Mouse (Mus musculus) urinary bladder, postnatal 36 days (tissue): ENCODE results near the gene Sipa1l1.
"Not testable (repeated sequence)": the region's sequence is repeated elsewhere in the genome, so short reads cannot be mapped to it uniquely, and the experiment has no call there.

ENCODE experiments used
- DNase-seq, 2 experiments: peaks; one replicate each; pipeline ENCODE4 v3.0.0; 2022; ENCODE audit warnings: low spot score in 2 of 2, mixed read lengths in 1 of 2

The Sipa1l1 gene

DNA sequence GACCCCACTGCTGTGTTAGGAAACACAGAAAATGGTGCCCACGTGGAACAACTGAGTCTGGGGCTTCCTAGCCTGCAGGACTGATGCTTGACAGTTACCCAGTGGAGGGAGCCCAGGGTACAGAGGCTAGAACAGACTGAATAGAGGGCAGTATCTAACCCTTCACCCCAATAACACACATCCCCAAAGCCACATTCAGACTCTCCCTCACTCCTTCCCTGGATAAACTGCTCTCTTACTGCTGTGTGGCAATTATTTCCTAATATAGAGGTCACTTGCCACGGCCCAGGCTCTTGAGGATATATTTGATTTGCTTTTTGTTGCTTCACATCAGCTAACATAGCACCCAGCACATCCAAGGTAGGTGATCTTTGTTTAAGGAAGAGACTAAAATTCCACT lies 307.5 kb downstream of the Sipa1l1 start:
- DNase-seq = no peak

GRCm38 (mm10) chr12:82477826-82478225 lies 308.7 kb downstream of the Sipa1l1 start:
- DNase-seq = no peak

- DNase-seq = no peak
Measured at GRCm38 (mm10) chr12:82478256-82478655, 309.1 kb downstream of the Sipa1l1 start.

DNA sequence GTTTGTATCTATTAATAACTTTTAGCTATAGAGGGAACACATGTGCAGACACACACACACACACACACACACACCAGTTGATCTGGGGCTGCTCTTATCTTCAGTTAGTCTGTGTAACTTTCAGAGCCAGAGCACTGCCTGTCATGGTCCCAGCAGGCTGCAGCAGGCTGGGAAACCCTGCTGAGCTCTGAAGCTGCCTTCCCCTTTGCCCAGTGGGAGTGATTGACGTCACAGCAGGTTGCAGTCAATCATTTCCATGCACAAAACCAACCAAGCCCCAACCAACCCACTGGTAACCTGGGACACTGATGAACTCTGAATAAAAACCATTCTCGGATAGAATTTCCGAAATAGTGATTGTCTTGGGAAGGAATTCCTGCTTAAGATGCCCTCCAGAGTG lies 310.3 kb downstream of the Sipa1l1 start:
- no peak for DNase-seq

- not testable (repeated sequence) for DNase-seq
Measured at GRCm38 (mm10) chr12:82480425-82480824, 311.3 kb downstream of the Sipa1l1 start.

DNA sequence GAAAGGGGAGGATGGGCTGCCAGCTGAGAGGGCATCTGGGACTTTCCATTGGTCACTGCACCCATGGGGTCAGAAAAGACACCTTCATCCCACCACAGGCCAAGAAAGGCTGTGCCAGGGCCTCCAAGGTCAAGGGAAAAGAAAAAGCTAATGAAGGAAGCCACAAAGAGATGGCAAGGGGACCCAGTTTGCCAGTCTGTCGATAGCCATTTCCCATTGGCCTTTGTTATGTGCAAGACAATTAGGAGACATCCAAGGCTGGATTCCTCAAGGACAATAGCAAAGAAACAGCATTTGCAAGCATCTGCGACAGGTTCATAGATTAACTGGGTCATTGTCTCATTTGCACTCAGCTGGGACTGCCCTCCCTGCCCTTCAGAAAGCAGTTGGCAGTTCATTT lies 316.3 kb downstream of the Sipa1l1 start:
- DNase-seq = no peak

DNA sequence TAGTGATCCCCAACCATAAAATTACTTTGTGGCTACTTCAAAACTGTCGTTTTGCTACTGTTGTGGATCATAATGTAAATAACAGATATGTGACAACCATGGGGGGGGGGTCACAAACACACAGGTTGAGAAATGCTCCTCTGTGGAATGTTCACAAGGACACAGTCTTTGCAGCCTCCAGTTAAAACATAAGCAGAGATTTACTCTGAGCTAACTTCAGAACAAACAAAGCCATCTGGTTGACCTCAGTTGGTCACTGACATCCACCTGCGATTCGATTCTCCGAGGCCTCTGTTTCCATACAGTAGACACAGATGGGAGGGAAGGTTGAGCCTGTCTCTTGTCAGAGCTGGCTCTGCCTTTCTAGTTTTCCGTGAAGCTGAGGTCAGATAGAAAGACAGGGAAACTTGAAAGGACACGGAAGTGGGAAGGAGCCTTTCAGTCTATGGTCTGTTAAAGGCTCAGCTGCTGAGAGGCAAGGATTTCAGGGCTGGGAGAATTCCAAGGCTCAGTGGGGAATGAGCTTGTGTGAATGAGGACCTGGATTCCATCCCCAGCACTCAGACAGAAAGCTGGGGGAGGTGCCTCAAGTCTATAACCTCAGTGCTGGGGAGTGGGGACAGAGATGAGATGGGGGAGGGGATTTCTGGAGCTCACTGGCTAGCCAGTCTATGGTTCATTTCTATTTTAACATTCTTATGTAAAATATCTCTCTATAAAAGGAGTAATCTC lies 317.9 kb downstream of the Sipa1l1 start:
- DNase-seq = no peak

GRCm38 (mm10) chr12:82489093-82489492 lies 320.0 kb downstream of the Sipa1l1 start:
- no peak for DNase-seq

GRCm38 (mm10) chr12:82489621-82490020 lies 320.5 kb downstream of the Sipa1l1 start:
- no peak for DNase-seq

- no peak for DNase-seq
Measured at GRCm38 (mm10) chr12:82492456-82492855, 323.3 kb downstream of the Sipa1l1 start.

DNA sequence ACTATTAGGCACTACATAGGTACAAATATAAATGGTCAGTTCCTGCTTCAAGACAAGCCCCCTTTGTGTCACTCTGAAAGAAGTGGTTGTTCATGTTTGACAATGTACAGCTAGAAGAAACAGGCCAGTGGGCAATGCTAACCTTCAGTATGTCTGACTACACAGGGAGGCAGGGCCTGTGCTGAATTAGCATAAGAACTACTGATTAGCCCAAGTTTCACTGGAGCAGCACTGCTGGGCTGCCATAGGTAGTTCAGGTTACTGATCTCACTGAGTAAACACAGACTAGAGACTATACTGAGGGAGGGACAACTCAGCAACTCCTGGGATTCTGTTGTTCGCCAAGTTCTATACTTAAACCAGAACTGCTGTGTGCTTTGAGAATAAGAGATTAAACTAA lies 324.1 kb downstream of the Sipa1l1 start:
- DNase-seq = not testable (repeated sequence)

- DNase-seq = no peak
Measured at GRCm38 (mm10) chr12:82495936-82496335, 326.8 kb downstream of the Sipa1l1 start.

GRCm38 (mm10) chr12:82497866-82498631 lies 328.9 kb downstream of the Sipa1l1 start:
- DNase-seq = peak; percentile 31 to 37

- no peak for DNase-seq
Measured at GRCm38 (mm10) chr12:82498701-82499100, 329.6 kb downstream of the Sipa1l1 start.

DNA sequence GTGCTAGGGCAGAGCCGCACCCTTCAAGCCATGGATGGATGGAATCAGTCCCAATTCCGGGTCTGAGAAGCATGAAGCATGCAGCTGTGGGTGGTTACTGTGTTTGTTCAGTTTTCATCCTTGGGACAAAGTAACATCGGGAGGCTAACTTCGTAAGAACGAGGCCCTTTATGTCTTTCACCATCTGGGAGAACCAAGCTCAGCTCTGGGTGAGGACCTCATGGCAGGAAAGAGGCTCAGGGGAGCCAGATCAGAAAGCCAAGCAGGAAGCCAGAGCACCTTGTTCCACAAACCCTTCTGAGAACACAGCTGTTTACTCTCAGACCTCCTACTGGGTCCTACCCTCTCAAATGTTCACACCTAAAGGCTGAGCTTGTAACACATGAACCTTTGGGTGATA lies 330.6 kb downstream of the Sipa1l1 start:
- DNase-seq = no peak
